Mouse (Mus musculus): Measurements from ENCODE around the gene Nme1.

DNA sequence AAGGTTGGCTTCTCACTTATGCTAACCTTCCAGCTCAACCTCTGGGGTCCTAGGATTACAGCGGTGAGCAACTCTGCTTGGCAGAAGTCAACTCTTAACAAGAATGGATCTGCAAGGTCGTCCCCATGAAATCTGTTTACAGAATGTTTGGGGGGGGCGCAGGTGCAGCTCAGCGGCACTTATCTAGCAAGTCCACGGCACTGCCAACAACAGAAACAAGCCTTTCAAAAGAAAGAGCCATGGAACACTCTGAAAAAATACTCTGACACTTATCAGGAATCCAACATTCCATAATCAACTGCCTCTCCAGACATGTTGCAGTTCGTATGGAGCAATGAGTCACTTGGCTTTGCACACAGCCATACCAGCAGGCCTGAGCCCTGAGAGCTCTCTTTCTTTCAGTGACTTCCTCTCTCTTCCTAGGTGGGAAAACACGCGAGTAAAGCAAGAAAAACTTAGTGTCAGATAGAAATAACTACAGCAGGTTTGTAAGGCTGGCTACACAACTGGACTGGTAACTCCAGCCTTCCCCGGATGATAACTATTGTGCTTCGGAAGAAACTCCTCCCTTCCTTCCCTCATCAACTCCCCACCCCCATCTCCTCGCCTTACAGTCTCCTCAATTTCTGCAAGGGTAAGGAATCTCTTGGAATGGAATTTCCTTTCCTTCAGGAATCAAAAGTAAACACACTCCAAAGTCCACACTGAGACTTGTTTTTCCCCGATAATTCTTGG, 20.2 kb upstream of the Nme1 start:
- TF ChIP-seq POLR2A (IDR thresholded peaks at IDR 0.05; ENCODE audit: borderline replicate concordance, extremely low read depth, low read depth, low read length): no peak
- TF ChIP-seq CTCF (IDR thresholded peaks at IDR 0.05; ENCODE audit: insufficient read depth, low read length): no peak

All from lung, adult 2 months (tissue).